Comparison of ENCODE assay signal across 12 mouse cellular contexts in genomic region chr16:24491486-24491758, GRCm38 (mm10).
DNase-seq lines count a peak whose midpoint lies in the region; ATAC-seq and TF ChIP-seq lines count a peak whose summit lies in the region.
"Had no signal": no experiment of that assay in that cellular context is flagged by ENCODE, and none has a peak within 500 bp of the region (broad histone marks: within the 10 kb centered on the region; RNA-seq: fewer than 3 reads in every experiment).

No protein-coding gene starts in this region.

- H3K4me3 ChIP-seq in gastrocnemius, adult 2 months: peak overlapping the region; percentile 32; the same call in 1 of the 2 replicates
- H3K4me3 ChIP-seq in intestine, embryonic 14.5 days (ENCODE audit: low read depth, low read length): no peak overlapping the region
- no peak overlapping the region for H3K4me3 ChIP-seq in intestine, embryonic 15.5 days (replicated peaks)
- H3K4me3 ChIP-seq in midbrain, embryonic 12.5 days: no peak overlapping the region
- H3K4me3 ChIP-seq in midbrain, embryonic 13.5 days (replicated peaks): no peak overlapping the region
- H3K4me3 ChIP-seq in stomach, embryonic 15.5 days (replicated peaks): no peak overlapping the region

- H3K27me3 ChIP-seq in intestine, embryonic 14.5 days (replicated peaks; ENCODE audit: control insufficient read depth, insufficient read depth, low read length): no peaks in the 10 kb centered on the region
- H3K27me3 ChIP-seq in intestine, embryonic 15.5 days (replicated peaks): no peaks in the 10 kb centered on the region
- no peaks in the 10 kb centered on the region for H3K27me3 ChIP-seq in midbrain, embryonic 12.5 days
- H3K27me3 ChIP-seq in midbrain, embryonic 13.5 days: no peaks in the 10 kb centered on the region
- no peaks in the 10 kb centered on the region for H3K27me3 ChIP-seq in stomach, embryonic 15.5 days (replicated peaks)

- peak overlapping the region; percentile 90 for H3K27ac ChIP-seq in gastrocnemius, adult 2 months
- H3K27ac ChIP-seq in intestine, embryonic 14.5 days (ENCODE audit: low read depth): peak overlapping the region; percentile 47; the same call in 1 of the 2 replicates
- no peak overlapping the region for H3K27ac ChIP-seq in intestine, embryonic 15.5 days
- peak overlapping the region; percentile 43; the same call in 1 of the 2 replicates for H3K27ac ChIP-seq in midbrain, embryonic 12.5 days (replicated peaks)
- H3K27ac ChIP-seq in midbrain, embryonic 13.5 days: no peak overlapping the region
- H3K27ac ChIP-seq in stomach, embryonic 15.5 days: peak overlapping the region; percentile 74

- H3K9me3 ChIP-seq in intestine, embryonic 14.5 days (ENCODE audit: control insufficient read depth, low read length): no peaks in the 10 kb centered on the region
- no peaks in the 10 kb centered on the region for H3K9me3 ChIP-seq in intestine, embryonic 15.5 days
- no peaks in the 10 kb centered on the region for H3K9me3 ChIP-seq in midbrain, embryonic 12.5 days
- H3K9me3 ChIP-seq in midbrain, embryonic 13.5 days: no peaks in the 10 kb centered on the region
- H3K9me3 ChIP-seq in stomach, embryonic 15.5 days: no peaks in the 10 kb centered on the region

- TF ChIP-seq CTCF in gastrocnemius, adult 2 months (IDR thresholded peaks at IDR 0.05): no peak

- ATAC-seq in intestine, embryonic 14.5 days (replicated peaks; ENCODE audit: low FRiP score, low TSS enrichment, low read depth): no peak
- ATAC-seq in intestine, embryonic 15.5 days: no peak
- no peak for ATAC-seq in midbrain, embryonic 12.5 days (ENCODE audit: low FRiP score, low read depth)
- no peak for ATAC-seq in midbrain, embryonic 13.5 days
- no peak for ATAC-seq in stomach, embryonic 15.5 days (ENCODE audit: insufficient read depth, low FRiP score, low read depth)
- ATAC-seq: liver, postnatal 0 days had no signal

- H3K9ac ChIP-seq in intestine, embryonic 14.5 days (ENCODE audit: low read length): no peak overlapping the region
- H3K9ac ChIP-seq in intestine, embryonic 15.5 days: no peak overlapping the region
- H3K9ac ChIP-seq in midbrain, embryonic 12.5 days (replicated peaks): no peak overlapping the region
- no peak overlapping the region for H3K9ac ChIP-seq in midbrain, embryonic 13.5 days (replicated peaks)
- no peak overlapping the region for H3K9ac ChIP-seq in stomach, embryonic 15.5 days
- H3K9ac ChIP-seq: liver, postnatal 0 days had no signal

- WGBS in intestine, embryonic 14.5 days: 50% methylated on average over 2 of the region's 2 CpGs
- 54% methylated on average over 2 of the region's 2 CpGs for WGBS in intestine, embryonic 15.5 days
- 63% methylated on average over 2 of the region's 2 CpGs for WGBS in midbrain, embryonic 12.5 days
- 79% methylated on average over 2 of the region's 2 CpGs for WGBS in midbrain, embryonic 13.5 days
- 61% methylated on average over 2 of the region's 2 CpGs for WGBS in stomach, embryonic 15.5 days

- H3K4me2 ChIP-seq in intestine, embryonic 14.5 days (ENCODE audit: low read length): no peak overlapping the region
- no peak overlapping the region for H3K4me2 ChIP-seq in intestine, embryonic 15.5 days (replicated peaks)
- no peak overlapping the region for H3K4me2 ChIP-seq in midbrain, embryonic 12.5 days (replicated peaks)
- H3K4me2 ChIP-seq in midbrain, embryonic 13.5 days (replicated peaks): no peak overlapping the region
- peak overlapping the region; percentile 8; the same call in 1 of the 2 replicates for H3K4me2 ChIP-seq in stomach, embryonic 15.5 days
- H3K4me2 ChIP-seq: midbrain, embryonic 11.5 days had no signal

- no peak for DNase-seq in gastrocnemius, adult 2 months
- no peak for DNase-seq in gastrocnemius, postnatal 25 days
- DNase-seq in intestine, embryonic 14.5 days (ENCODE audit: low spot score): no peak
- DNase-seq in cerebellum, adult 9-10 months: no peak
- DNase-seq: cerebellum, adult 8-10 months; liver, postnatal 0 days; thymus, postnatal 36 days had no signal

- H3K4me1 ChIP-seq in intestine, embryonic 14.5 days (replicated peaks; ENCODE audit: control insufficient read depth, insufficient read depth, low read length): peaks cover 44% of the 10 kb centered on the region
- peaks cover 34% of the 10 kb centered on the region for H3K4me1 ChIP-seq in intestine, embryonic 15.5 days (replicated peaks)
- peaks cover 35% of the 10 kb centered on the region for H3K4me1 ChIP-seq in midbrain, embryonic 12.5 days
- peaks cover 35% of the 10 kb centered on the region for H3K4me1 ChIP-seq in midbrain, embryonic 13.5 days (replicated peaks)
- peaks cover 43% of the 10 kb centered on the region for H3K4me1 ChIP-seq in stomach, embryonic 15.5 days

- intact Hi-C loops in gastrocnemius, adult 2 months (cut with DNase I): loop anchor here (5.0 to 10.0 kb wide), 4 partner anchors 296 to 771 kb away; no protein-coding TSS in a partner anchor

- H3K36me3 ChIP-seq in intestine, embryonic 14.5 days (ENCODE audit: control insufficient read depth, insufficient read depth, low read length): no peaks in the 10 kb centered on the region
- H3K36me3 ChIP-seq in intestine, embryonic 15.5 days: no peaks in the 10 kb centered on the region
- no peaks in the 10 kb centered on the region for H3K36me3 ChIP-seq in midbrain, embryonic 12.5 days
- no peaks in the 10 kb centered on the region for H3K36me3 ChIP-seq in midbrain, embryonic 13.5 days
- H3K36me3 ChIP-seq in stomach, embryonic 15.5 days: no peaks in the 10 kb centered on the region

Comparison
In these comparisons a context has a peak if more than half of its experiments do, and no peak if none do; other contexts are left out.
1. H3K27ac ChIP-seq: peak in gastrocnemius, adult 2 months (single experiment), intestine, embryonic 14.5 days (single experiment), midbrain, embryonic 12.5 days (single experiment) and stomach, embryonic 15.5 days (single experiment); none in intestine, embryonic 15.5 days (single experiment) and midbrain, embryonic 13.5 days (single experiment).